Mouse (Mus musculus) frontal cortex, postnatal 36 days (tissue): ENCODE results near the gene Rassf4.
"Not testable (repeated sequence)": the region's sequence is repeated elsewhere in the genome, so short reads cannot be mapped to it uniquely, and the experiment has no call there.

Source experiments
- DNase-seq, 2 experiments: peaks; one replicate each; pipeline ENCODE4 v3.0.0; 2022; ENCODE audit warnings: low spot score in 2 of 2

The Rassf4 gene

DNA sequence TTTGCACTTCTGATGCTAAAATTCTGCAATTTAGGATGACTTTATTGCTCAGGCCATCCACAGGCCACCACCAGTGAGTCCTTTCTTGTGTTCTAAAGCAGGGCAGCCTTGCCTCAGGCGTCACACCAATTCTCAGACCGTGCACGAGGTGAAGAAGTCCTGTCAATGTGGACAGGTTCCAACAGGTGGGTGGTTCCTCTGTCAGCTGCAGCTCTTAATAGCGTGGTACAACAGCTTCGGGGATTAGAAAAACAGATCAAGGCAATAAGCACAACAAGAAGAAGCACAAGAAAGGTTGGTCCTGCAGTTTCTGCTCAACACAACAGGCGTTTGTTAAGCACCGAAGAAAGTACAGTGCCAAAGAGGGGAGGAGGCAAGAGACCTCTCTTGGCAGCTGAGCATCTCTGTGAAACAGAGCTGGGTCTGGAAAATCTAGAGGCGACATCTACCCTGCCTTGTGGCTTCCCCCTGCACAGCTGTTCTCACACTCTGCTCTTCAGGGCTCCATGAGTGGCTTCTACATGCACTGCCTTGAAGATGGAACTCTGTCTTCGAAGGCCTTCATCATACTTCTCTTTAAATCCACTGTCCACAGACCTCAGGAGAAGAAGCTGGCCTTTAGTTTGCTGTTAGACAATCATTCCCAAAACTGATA lies 37.0 kb downstream of the Rassf4 start:
- no peak for DNase-seq

GRCm38 (mm10) chr6:116635251-116636180 lies 38.2 kb downstream of the Rassf4 start:
- DNase-seq, result no peak

GRCm38 (mm10) chr6:116633741-116634695 lies 39.7 kb downstream of the Rassf4 start:
- DNase-seq, result no peak

GRCm38 (mm10) chr6:116632129-116632528 lies 41.6 kb downstream of the Rassf4 start:
- DNase-seq, result peak; percentile 67 to 83

DNA sequence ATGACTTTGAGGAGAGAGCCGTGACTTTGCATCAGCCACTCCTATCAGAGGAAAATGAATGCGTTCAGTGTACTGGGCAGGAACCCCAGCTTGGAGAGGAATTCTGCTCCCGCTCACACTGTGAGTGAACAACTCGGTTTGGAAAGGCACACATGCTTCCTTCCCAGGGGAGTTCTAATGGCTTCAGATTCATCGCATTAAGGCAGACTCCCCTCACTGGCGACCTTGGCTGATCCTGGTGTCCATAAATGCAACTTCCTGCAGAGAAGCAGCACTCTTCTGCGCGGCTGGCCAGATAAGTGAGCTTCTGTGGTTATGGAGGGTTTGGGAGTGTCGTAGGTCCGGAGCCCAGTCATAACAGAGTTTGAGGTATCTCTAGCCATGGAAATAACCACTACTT lies 44.0 kb downstream of the Rassf4 start:
- DNase-seq, result no peak

- peak; percentile 57 to 59 for DNase-seq
These were observed 45.1 kb downstream of the Rassf4 start, which contains the start of gene Zfp422 for GRCm38 (mm10) chr6:116628539-116629171. Gene Zfp422, minus strand, starts transcription at chr6:116628999.

- DNase-seq, result no peak
These were observed 45.7 kb downstream of the Rassf4 start for GRCm38 (mm10) chr6:116628095-116628494.

- DNase-seq, result not testable (repeated sequence)
These were observed 47.3 kb downstream of the Rassf4 start for GRCm38 (mm10) chr6:116626417-116626816.

DNA sequence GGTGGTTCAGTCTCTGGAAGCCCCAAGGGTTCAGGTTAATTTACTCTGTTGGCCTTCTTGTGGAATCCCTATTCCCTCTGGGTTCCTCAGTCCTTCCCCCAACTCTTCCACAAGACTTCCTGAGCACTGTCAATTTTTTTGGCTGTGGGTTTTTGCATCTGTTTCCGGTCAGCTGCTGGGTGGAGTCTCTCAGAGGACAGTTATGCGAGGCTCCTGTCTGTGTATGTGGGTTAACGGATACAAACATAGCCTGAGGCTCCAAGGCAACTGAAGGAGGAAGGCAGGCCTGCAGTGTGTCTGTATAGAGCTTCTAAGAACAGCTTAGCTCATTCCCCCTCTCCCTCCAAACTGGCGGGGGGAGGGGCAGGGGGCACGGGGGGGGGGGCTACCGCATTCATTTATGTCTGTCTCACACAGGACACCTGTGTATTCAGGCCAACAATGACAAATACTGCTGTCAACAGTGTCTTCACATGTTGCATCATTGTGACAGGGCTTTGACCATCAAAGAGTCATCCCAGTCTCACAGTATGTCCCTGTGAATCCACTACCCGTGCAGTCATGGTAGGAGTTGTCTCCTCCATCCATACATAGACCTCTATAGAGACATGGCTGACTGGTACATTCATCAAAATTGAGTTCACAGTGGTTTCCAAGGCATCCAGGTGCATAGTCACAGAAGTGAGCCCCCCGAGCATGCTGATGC lies 52.3 kb downstream of the Rassf4 start:
- no peak for DNase-seq

DNA sequence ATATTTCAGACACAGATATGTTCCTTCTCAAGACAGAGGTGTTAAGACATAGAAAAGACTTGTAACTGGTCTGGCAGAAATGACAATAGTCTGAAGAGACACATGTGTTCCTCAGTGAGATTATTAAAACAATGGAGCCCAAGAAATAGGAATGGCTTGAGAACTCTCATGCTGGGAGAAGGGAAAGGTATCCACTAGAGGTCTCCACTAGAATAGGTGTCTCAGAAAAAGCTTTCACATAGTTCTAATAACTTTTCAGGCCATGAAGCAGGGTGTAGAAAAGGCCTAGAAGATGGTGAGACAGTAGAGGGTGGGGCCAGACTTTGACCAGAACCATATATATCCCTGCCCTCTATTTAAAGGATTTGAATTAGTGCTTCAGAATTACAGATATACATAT lies 55.7 kb downstream of the Rassf4 start:
- DNase-seq, result no peak

- DNase-seq, result no peak
These were observed 58.0 kb downstream of the Rassf4 start for GRCm38 (mm10) chr6:116615719-116616118.

DNA sequence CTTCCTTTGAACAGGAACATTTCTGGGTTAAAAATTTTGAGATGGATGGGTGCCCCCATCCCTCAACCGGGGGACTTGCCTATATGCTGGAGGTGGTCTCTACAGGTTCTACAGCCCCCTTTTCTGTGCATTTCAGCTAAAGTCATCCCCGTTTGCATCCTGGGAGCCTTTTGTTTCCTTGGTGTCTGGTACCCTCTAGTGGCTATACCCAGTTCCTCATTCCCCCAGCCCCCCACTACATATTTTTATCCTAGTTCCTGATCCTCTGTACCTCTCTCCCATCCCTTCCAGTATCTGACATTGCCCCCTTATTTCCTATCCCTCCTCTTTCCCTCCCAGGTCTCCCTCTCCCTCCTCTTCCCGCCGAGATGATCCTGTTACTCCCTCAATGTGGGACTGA lies 66.5 kb downstream of the Rassf4 start:
- DNase-seq, result no peak

DNA sequence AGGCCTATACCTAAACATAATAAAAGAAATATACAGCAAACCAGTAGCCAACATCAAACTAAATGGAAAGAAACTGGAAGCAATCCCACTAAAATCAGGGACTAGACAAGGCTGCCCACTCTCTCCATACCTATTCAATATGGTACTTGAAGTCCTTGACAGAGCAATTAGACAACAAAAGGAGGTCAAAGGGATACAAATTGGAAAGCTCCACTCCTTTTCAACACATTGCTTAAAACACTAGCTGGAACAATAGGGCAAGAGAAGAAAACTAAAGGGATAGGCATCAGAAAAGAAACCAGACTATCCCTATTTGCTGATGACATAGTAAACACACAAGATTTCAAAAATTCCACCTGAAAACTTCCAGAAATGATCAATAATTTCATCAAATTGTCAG lies 72.8 kb downstream of the Rassf4 start:
- DNase-seq, result not testable (repeated sequence)

DNA sequence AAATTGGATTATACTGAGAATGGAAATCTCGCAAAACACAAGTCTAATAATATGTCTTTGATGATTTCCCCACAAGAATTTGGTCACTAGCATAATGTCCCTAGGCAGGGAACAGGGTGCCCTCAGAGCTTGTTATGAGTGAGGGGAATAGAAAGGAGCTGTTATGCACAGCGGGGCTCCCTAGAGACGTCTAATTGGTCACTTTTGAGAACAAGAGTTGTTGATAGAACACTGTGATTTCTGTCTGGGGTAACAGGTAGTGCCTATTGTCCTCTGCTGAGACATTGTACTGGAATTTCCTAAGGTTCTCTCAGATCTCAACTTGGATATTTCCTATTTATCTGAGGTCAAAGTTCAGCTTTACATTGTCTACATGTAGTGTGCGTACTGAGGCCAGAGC lies 89.7 kb downstream of the Rassf4 start, which contains the start of gene Olfr215:
Olfr215 (minus strand) TSS at position 101 of the 400 bp plus-strand sequence.
- no peak for DNase-seq
